Mouse (Mus musculus): ENCODE measurements around the gene Slc30a5.
A peak's percentile ranks its signal among the peaks of the same experiment; 100 is the strongest.
"Not testable (repeated sequence)": the region's sequence is repeated elsewhere in the genome, so short reads cannot be mapped to it uniquely, and the experiment has no call there.

The Slc30a5 gene

DNA sequence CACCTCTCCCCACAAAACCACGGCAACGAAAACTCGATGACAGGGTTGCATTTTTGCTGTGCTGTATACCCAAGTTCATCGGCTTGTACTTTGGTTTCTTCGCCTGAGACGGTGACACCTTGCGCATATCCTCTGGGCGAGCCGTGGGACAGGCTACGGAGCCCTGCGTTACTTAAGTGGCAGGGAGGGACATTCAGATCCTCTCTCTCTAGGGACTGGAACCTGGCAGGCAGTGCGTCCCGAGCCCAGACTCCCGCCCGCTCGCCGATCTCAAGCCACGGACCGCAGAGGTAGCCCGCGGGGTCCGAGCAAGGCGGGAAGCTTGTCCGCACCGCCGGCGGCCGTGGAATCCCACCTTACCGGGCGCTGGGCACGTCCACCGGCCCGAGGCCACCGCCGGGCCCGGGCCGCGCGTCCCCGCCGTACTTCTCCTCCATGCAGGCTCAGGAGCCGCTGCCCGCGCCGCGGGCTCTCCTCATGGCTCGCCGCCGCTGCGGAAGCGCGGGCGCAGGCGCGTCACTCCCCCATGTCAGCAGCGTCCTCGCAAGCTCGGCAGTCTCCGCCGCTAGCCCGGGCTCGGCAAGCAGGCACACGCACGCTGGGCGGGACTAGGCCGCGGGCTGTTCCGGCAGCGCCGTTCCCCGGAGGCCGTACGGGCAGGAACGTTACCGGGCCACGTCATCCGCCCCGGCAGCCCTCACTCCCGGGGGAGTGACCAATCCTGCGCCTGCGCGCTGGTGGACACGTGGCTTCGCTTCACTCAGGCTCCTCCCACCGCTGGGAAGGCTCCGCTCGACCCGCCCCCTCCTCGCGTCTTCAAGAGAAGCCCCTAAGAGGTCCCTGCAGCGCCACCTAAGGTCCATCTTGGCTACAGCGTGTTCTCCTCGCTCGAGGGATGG lies at the start of gene Slc30a5:
Gene Slc30a5, minus strand, starts transcription at position 687 of the 899 bp plus-strand sequence.
- peak; percentile 99 for DNase-seq

DNA sequence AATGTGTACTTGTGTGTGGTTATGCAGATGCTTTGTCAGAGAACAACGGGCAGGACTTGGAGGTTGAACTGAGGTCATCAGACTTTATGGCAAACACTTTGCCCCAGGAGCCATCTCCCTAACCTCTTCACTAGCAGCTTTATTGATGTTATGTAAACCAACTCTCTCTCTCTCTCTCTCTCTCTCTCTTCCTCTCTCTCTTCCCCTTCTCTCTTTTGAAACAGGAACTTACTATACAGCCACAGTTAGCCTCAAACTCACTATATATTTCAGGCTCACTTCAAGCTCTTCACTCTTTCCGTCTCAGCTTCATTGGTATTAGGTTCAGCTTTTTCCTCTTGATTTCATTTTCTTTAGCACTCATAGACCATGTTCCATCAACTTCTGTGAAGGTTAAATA lies 48.7 kb upstream of the Slc30a5 start:
- no peak for DNase-seq

DNA sequence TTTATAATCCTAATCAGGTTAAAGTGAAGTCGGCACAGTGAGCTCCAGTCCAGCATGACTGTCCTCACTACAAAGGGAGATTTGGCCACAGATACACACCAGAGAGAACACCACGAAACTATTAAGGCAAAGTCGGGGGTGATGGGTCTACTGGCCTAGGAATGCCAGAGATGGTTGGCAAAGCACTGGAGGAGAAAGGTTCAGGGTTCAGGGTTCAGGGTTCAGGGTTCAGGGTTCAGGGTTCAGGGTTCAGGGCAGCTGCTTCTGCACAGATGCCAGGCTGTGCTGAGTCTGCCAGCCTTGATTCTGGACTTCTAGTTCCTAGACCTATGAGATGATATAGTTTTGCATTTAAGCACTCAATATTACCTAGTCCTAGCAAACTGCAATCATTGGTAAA lies 46.6 kb upstream of the Slc30a5 start:
- no peak for DNase-seq

DNA sequence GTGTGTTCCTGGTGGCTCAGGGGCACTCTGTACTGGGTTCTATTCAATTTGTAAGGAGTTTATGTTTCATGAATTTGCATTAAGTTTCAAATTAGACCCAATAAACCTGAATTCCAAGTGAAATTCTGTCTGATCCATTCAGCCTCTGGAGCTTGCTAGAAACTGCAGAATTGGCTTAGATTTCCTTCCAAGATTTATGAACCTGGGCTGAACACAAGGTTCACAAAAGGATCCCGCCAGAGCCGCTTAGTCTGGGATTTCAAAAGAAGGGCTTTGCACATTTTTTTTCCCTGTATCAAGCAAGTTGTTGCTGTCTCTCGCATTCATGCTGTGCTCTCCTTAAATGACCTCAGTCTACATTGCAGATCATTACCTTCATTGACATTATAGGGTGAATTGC lies 46.1 kb upstream of the Slc30a5 start:
- DNase-seq, result no peak

DNA sequence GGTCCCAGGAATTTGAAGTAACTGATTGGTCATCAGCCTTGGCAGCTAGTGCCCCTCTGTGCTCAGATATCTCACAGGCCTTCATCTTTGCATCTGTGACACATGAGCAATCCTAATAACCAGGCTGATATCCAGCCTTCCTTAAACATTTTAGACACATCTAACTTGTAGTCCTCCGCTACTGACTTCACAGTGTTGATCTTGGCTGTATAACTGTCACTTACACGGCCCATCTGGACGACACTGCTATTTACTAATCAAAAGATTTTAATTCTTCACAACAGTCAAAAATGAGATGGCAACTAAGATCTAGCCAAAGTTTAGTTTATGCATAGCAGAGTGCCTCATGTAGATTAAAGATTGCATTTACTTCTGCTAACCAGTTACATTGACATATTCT lies 45.0 kb upstream of the Slc30a5 start:
- DNase-seq, result no peak

DNA sequence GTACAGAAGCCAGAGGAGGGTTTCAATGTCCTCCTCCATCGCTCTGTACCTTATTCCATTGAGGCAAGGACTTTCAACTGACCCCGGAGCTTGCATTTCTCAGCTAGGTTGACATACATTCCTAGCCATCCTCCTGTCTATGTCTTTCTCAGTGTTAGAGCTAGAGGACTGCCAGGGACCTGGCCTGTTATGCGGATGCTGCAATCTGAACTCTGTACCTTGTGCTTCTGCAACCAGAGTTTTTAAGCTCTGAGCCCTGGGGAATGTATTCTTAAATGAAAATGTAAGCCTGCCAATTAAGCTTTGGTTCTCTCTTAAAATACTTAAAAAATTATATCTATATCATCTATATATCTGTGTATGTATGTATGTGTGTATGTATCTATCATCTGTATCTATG lies 44.5 kb upstream of the Slc30a5 start:
- no peak for DNase-seq

DNA sequence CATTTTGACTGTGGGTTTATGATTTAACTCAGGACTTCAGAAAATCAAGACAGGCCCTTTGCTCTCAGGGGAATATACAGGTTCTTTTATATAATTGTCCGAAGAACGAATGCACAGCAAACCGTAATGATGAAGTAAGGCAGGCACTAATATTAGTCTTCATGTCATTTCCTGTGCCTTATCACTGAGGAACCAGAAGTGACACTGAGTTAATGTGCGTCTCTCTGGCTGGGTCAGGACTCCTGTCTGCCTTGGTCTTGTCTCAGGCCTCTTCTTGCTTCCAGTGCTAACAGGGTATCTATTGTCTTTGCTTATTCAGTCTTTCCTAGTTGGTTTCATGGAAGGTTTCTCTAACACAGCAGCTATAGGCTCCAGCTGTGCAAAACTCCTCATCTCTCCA lies 41.9 kb upstream of the Slc30a5 start:
- no peak for DNase-seq

DNA sequence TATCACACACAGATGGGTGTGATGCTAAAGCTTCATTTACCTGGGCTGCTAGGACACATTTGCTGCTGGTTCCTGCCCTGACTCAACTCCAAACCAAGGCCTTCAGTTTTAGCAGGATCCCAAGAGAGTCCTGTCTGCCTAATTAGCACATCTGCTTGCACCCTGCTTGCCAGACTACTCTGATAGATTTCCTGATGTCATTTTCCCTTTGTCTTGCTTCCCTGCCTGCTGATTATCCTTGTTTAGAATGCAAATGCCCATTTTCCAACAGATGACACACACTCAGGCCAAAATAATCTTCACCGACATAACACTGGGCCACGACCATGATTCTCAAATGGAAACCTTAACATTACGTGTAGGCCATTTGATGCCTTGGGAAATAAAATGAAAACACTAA lies 41.4 kb upstream of the Slc30a5 start:
- DNase-seq, result no peak

DNA sequence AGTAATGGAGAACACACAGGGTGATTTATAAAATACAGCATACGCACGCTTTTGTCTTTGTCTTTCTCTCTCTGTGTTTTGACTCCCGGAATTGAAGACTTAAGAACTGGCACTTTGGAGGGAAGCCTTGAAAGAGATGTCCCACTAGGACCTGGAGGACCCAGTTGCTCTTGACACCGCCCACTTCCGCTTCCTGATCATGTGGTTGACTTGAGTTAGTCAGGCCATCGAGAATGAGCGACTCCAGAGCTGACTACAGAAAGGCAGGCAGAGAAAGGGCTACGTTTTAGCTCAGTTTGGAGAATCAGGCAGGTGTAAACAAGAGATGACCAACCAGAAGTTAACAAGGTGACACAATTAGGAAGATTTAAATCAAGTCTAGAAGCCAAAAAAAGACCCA lies 40.3 kb upstream of the Slc30a5 start:
- no peak for DNase-seq

DNA sequence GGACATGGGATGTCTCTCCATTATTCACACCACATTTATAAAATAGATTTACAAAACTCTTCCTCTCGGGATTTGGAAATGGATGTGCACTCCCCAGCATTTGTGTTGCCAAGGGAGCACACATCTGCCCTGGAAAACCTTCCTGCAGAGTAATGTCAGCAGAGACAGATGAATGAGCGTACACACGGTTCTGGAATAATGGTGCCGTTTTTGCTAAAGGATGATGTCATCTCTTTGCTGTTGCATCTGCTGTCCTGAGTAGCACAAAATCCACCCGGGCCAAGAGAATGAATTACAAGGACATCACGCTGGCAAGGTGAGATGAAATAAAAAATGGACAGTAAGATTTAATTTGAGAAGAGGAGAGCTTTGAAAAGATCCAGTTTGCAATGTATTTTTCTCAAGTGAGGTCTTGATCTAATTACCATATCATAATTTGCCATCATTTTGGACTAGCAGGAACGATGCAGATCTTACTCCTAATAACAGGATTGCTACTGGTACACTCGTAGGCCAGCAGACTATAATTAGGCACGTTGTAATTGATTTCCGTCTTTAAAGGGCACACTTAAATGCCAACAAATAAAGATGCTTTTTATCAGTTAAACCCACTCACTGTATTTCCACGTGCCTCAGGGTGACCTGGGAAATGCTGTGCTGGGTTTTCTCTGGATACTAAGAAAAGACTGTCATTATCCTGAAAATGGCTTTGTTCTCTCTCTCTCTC lies 38.4 kb upstream of the Slc30a5 start:
- no peak for DNase-seq

DNA sequence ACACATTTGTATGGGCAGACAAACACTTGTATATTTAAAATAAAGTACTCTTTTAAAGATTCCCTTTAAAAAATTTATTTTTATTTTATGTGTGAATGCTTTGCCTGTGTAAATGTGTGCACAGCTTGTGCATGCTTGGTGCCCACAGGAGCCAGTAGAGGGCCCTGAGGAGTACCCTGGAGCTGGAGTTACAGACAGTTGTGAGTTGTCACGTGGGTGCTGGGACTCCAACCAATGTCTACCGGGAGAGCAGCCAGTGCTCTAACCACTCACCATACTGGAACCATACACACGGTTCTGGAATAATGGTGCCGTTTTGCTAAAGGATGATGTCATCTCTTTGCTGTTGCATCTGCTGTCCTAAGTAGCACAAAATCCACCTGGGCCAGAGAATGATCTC lies 36.6 kb upstream of the Slc30a5 start:
- DNase-seq, result no peak

DNA sequence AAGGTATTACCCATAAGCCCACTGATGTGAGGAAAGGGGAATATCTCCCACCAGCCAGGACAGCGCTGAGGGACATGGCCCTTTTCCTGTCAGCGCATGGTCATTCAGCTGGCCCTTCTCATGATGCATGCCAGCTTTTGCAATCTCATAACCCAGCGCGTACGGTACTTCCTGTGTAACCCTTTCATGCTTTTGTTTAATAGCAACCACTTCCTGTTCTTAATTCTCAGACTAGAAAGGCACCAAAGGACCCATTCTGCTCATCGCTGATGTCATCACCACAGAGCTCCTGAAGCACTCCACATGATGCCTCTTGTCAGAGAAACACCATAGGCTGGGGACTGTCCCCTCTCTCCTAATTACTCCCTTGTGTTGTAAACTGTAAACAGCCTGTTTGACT lies 33.1 kb upstream of the Slc30a5 start:
- DNase-seq, result no peak

DNA sequence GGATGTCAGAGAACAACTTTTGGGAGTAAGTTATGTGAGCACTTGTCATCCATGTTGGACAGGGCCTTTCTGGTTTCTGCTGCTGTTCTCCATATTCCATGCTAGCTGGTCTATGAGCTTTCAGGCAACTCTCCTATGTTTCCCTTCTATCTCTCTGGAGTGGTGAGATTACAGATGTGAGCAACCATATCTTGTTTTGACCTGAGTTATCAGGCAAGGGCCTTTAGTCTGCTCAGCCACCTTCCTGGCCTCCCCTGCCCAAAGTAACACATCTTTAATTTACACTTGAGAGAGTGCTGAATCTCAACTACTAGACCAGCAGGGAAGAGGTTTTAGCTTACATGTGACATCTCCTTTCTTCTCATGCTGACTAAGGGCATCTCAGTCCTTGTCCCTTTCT lies 32.5 kb upstream of the Slc30a5 start:
- no peak for DNase-seq

DNA sequence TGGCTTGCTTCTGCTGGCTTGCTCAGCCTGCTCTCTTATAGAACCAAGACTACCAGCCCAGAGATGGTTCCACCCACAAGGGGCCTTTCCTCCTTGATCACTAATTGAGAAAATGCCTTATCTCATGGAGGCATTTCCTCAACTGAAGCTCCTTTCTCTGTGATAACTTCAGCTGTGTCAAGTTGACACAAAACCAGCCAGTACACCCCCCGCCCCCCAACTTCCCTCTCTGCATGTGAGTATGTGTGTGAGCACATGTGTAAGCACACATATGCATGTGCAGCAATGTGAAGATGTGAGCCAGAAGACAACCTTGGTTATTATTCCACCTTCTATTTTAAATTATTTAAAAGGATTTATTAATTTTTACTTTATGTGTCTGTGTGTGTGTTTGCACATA lies 30.7 kb upstream of the Slc30a5 start:
- DNase-seq, result not testable (repeated sequence)

DNA sequence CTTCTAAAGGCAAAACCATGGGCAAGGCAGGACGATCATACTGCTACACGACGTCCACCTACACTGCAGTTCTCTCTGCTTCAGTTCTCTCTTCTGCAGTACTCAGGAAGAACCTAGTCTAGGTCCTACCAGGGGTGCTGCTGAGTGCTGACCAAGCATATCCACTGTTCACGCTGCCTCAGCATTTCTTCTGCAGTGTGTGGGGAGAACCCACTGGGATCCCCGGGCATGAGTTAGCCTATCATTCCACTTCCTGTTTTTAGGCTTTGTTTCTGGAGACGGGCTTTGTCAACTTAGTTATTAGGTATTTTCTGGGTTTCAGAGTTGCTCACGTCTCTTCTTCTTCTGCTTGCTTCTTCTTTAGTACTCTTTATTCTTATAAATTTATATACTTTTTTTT lies 25.9 kb upstream of the Slc30a5 start:
- DNase-seq, result peak in 1 of 2 experiments; percentile 2

DNA sequence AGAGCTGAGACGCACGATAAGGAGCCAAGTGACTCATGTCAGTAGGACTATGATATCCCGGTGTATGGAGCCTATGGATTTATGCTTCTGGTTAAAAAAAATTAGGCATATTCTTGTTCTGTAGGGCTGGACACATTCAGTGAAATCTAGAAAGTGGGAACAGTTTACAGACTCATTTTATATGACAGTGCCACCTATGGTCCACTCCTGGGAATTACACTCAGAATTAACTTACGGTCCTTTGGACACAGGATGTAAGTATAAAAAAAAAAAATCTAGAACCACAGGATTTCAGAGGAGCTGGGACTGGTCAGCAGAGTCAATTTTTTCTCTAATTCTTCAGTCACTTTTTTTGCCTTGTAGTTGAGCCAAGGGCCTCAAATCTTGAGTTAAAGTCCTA lies 20.9 kb upstream of the Slc30a5 start:
- peak in 1 of 2 experiments; percentile 17 for DNase-seq

DNA sequence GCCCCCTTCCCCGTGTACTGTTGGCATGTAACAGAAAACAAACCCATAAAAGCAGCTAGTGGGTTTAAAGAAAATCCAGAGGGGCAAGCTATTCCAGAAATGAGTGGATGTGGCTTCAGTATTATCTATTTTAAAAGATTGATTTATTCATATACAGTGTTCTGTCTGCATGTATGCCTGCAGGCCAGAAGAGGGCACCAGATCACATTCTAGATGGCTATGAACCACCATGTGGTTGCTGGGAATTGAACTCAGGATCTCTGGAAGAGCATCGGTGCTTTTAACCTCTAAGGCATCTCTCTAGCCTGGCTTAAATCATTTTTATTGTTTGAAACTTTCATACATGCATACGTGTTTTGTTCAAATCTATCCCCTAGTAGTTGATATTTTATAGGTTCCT lies 19.9 kb upstream of the Slc30a5 start:
- DNase-seq, result no peak

DNA sequence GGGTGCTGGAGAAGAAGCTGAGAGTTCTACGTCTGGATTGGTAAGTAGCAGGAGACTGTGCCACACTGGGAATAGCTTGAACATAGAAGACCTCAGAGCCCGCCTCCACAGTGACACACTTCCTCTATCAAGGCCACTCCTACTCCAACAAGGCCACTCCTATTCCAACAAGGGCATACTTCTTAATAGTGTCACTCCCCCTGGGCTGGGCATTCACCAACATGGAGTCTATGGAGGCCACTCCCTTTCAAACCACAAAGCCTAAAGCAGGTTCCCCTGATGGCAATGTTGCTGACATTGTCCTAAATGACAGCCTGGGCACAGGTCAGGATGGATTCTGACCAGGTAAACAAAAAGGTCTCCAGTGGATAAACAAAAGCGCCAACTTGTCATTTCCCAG lies 15.9 kb upstream of the Slc30a5 start:
- DNase-seq, result no peak

DNA sequence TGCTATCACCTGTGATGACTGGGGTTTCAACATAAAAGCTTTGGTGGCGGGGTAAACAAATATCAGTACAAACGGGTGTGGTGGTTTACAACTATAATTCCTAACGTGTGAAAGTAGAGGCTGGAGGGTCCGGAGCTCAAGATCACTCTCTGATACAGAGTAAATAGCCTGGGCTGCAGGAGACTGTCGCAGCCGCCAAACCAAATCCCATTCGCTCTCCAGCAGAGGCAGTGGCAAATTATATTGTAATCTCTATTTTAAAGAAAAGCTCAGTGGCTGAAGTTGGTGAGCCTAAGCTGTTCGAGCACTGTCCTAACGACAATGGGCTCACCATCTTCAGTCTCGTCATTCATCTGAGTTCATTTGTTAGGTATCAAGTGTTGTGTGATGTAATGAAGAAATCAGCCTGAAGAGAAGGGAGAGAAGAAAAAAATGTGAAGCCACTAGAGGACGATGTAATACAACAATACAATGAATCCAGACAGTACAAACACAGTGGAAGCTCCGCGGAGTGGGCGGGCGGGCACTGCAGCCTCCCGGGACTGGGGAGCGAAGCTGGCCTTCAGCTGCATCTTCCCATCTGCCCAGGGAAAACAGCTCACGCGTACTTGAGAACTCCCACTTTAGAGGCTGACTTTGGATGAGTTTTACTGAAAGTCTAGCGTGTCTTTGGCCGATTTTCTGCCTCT lies 13.8 kb upstream of the Slc30a5 start:
- DNase-seq, result no peak

DNA sequence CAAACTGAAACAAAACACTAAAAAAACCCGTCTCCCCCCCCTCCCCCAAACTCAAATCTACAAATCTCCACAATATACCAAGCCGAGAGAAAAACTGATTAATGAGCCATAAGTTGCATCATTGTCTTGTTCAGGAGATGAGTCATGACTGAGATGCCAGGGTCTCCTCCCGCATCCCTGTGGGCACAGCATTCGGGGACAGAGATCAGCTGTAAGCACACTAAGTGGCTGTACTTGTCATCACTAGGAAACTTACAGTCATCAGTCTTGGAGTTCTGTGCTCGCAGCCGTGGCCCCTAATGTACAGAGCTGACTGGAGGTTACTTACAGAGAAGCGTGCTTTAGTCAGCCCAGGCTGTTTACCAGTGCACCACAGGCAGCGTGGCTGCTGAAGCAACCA lies 13.0 kb upstream of the Slc30a5 start:
- no peak for DNase-seq

DNA sequence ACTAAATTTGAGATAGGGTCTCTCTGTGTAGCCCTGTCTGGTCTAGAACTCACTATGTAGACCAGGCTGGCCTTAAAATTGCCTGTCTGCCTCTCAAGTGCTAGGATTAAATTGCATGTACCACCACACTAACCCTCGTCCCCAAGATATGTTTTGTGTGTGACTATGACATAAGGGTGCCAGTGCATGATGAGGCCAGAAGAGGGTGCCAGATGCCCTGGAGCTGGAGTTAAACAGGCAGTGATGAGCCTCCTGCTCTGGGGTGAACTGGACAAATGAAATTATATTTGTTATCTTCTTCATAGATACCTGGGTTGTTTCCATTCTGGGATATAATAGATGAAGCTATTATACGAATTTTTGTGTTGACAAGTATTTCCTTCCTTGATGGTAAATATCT lies 10.7 kb upstream of the Slc30a5 start:
- DNase-seq, result no peak

DNA sequence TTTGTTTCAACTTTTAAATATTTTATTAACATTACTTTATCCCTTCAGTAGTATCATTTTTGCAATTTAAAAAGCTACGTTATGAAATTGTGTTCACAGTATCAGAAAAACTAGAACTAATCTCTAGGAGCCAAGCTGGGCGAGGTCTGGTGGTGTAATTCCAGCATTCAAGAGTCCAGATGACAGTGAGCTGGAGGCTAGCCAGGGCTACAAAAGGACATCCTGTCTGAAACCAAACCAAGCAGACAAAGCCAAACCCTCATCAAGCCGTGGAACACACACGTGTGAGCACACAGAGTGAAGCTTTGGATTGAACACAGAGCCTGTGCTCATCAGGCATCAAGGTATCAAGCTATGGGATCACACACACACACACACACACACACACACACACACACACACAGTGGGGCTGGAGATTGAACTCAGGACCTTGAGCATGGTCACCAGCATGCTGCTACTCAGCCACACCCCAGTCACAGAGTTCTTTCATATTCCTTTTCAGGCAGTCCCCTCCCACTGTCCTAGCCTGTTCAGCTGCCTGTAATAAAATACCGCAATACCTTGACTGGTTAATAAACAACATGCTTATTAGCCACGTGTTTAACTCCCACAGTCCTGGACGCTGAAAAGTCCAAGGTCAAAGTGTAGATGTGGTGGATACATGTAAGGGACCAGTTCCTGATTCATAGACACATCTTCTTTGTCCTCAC lies 9.9 kb upstream of the Slc30a5 start:
- DNase-seq, result peak; percentile 23 to 48

DNA sequence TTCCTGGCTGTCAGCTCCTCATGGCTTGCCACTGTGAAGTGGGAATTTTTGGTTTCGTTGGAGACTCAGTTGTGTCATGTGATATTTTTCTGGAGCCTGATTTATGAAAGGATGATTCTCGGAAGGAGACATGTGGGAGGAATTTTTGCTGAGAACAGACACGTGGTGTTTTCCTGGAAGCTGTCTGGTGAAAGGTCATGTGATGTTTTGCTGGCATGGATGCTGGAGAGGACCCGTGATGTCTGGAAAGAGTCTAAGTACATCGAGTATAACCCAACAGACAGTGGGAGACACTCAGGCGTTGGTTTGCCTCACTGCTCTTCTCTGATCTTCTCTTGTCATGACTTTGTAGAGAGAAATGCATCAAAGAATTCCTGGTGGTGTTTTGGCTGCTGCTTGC lies 8.5 kb upstream of the Slc30a5 start:
- DNase-seq, result no peak
